9 mouse cellular contexts compared by ENCODE assay signal in the genomic region with DNA sequence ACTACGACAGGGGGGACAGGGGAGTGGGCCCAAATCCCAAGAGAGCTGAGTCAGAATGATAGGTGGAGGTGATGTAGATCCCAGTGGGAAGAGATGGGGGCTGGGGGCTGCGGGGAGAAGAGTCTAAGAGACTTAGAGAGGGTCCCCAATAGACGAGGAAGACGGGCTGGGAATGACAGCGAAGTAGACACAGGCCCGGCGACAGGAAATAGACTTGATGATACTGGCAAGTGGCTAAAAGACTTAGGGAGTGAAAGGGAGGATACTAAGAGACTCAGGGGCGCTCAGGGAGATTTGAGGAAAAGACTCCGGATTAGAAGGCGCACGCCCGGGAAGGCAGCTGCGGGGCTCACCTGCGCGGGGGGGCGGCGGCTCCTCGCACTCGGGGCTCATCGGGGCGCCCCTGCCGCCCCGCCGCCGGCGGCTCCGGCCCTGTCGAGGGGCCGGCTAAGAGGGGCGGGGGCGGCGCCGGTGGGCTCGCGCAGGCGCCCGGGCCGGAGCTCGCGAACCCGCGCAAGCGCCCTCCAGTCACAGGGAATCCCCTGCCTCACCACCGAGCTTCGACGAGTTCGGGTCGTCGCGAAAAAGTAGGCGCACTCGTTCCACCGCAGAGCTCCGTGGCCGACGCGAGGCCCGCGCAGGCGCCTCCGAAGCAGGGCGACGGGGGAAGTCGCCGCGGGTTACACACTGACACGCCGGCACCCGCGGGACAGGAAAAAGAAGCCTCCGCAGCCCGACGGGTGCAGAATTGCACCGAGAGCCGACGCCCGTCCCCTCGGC. TPM values are rescaled to one million over a fixed set of nuclear protein-coding genes. Genes with fewer than 3 reads are reported as not detected.
A peak's percentile ranks its signal among the peaks of the same experiment; 100 is the strongest.
DNase-seq lines count a peak whose midpoint lies in the region; ATAC-seq and TF ChIP-seq lines count a peak whose summit lies in the region.
"Had no signal": no experiment of that assay in that cellular context is flagged by ENCODE, and none has a peak within 500 bp of the region (broad histone marks: within the 10 kb centered on the region; RNA-seq: fewer than 3 reads in every experiment).

No protein-coding gene starts in this region.

- H3K36me3 ChIP-seq in ES-E14 (ENCODE audit: control insufficient read depth, insufficient read depth, low read length, poor library complexity, severe bottlenecking): peaks cover 5% of the 10 kb centered on the region; the same call in 1 of the 2 replicates
- H3K36me3 ChIP-seq in embryonic facial prominence, embryonic 11.5 days (replicated peaks; ENCODE audit: control insufficient read depth, insufficient read depth, low read depth, low read length): no peaks in the 10 kb centered on the region; the same call in none of the 2 replicates
- peaks cover 9% of the 10 kb centered on the region for H3K36me3 ChIP-seq in hindbrain, embryonic 12.5 days
- H3K36me3 ChIP-seq in liver, embryonic 11.5 days (ENCODE audit: control insufficient read depth, insufficient read depth, low read length): peaks cover 8% of the 10 kb centered on the region; the same call in 1 of the 2 replicates

- peak; percentile 15 for DNase-seq in kidney, adult 11 months
- DNase-seq in kidney, postnatal 36 days: no peak
- DNase-seq in ES-E14 (ENCODE audit: low read depth, low spot score): no peak
- peak; percentile 53 for DNase-seq in embryonic facial prominence, embryonic 11.5 days (ENCODE audit: low spot score)
- DNase-seq in liver, embryonic 11.5 days (ENCODE audit: low spot score): no peak
- no peak for DNase-seq in gastrocnemius, postnatal 36 days

- no peaks in the 10 kb centered on the region for H3K9me3 ChIP-seq in ES-E14 (ENCODE audit: control insufficient read depth, insufficient read depth, low read depth, low read length)
- no peaks in the 10 kb centered on the region for H3K9me3 ChIP-seq in embryonic facial prominence, embryonic 11.5 days (replicated peaks; ENCODE audit: control insufficient read depth, low read length)
- no peaks in the 10 kb centered on the region for H3K9me3 ChIP-seq in hindbrain, embryonic 12.5 days (replicated peaks)
- H3K9me3 ChIP-seq in liver, embryonic 11.5 days (ENCODE audit: control insufficient read depth, low read length): no peaks in the 10 kb centered on the region

- peak; percentile 75 for ATAC-seq in embryonic facial prominence, embryonic 11.5 days (replicated peaks; ENCODE audit: insufficient number of reproducible peaks, low FRiP score, low TSS enrichment, low read depth)
- peak; percentile 80 for ATAC-seq in hindbrain, embryonic 12.5 days (ENCODE audit: low FRiP score)
- peak; percentile 51 for ATAC-seq in liver, embryonic 11.5 days (replicated peaks; ENCODE audit: low FRiP score)
- ATAC-seq in neutrophil, adult 5-6 weeks (ENCODE audit: extremely low read depth, insufficient number of reproducible peaks, low FRiP score, poor library complexity, severe bottlenecking): 0 out of 2 replicates have a peak, but pooled peaks have one; percentile 1

- under 1% methylated on average over 59 of the region's 78 CpGs for WGBS in embryonic facial prominence, embryonic 11.5 days
- WGBS in hindbrain, embryonic 12.5 days: under 1% methylated on average over 68 of the region's 78 CpGs
- WGBS in liver, embryonic 11.5 days: under 1% methylated on average over 73 of the region's 78 CpGs

- peak overlapping the region; percentile 67 for H3K27ac ChIP-seq in ES-E14 (ENCODE audit: insufficient read depth, low read depth, low read length, poor library complexity, severe bottlenecking)
- peak overlapping the region; percentile 86 for H3K27ac ChIP-seq in embryonic facial prominence, embryonic 11.5 days (replicated peaks; ENCODE audit: low read depth, low read length)
- peak overlapping the region; percentile 97 for H3K27ac ChIP-seq in hindbrain, embryonic 12.5 days
- peak overlapping the region; percentile 94 for H3K27ac ChIP-seq in liver, embryonic 11.5 days (ENCODE audit: low read depth, low read length)

- intact Hi-C loops in gastrocnemius, postnatal 36 days (cut with DNase I): no loop called here

- peak overlapping the region; percentile 88 to 93 for H3K4me3 ChIP-seq in ES-E14 (ENCODE audit: insufficient read depth in 1 of 2, low read depth in 1 of 2, low read length in 2 of 2, poor library complexity in 1 of 2, severe bottlenecking in 1 of 2)
- H3K4me3 ChIP-seq in embryonic facial prominence, embryonic 11.5 days (ENCODE audit: low read depth, low read length): peak overlapping the region; percentile 92
- H3K4me3 ChIP-seq in hindbrain, embryonic 12.5 days: peak overlapping the region; percentile 88
- H3K4me3 ChIP-seq in liver, embryonic 11.5 days (ENCODE audit: low read depth, low read length): peak overlapping the region; percentile 91

- peak overlapping the region; percentile 94 for H3K9ac ChIP-seq in ES-E14 (ENCODE audit: insufficient read depth, low read depth, low read length, poor library complexity, severe bottlenecking)
- peak overlapping the region; percentile 92 for H3K9ac ChIP-seq in embryonic facial prominence, embryonic 11.5 days (replicated peaks; ENCODE audit: low read length)
- peak overlapping the region; percentile 95 for H3K9ac ChIP-seq in hindbrain, embryonic 12.5 days
- peak overlapping the region; percentile 98 for H3K9ac ChIP-seq in liver, embryonic 11.5 days (ENCODE audit: low read depth, low read length)

- peaks cover 2 to 18% of the 10 kb centered on the region in 2 experiments; a peak in 2 of 4 replicates for H3K4me1 ChIP-seq in ES-E14 (ENCODE audit: control insufficient read depth in 2 of 2, insufficient read depth in 2 of 2, low read length in 2 of 2, poor library complexity in 1 of 2)
- peaks cover 7% of the 10 kb centered on the region for H3K4me1 ChIP-seq in embryonic facial prominence, embryonic 11.5 days (ENCODE audit: control insufficient read depth, insufficient read depth, low read length)
- H3K4me1 ChIP-seq in hindbrain, embryonic 12.5 days: peaks cover 41% of the 10 kb centered on the region
- H3K4me1 ChIP-seq in liver, embryonic 11.5 days (replicated peaks; ENCODE audit: control insufficient read depth, insufficient read depth, low read length): peaks cover 37% of the 10 kb centered on the region

- no peaks in the 10 kb centered on the region for H3K27me3 ChIP-seq in embryonic facial prominence, embryonic 11.5 days (ENCODE audit: control insufficient read depth, insufficient read depth, low read length)
- H3K27me3 ChIP-seq in hindbrain, embryonic 12.5 days: no peaks in the 10 kb centered on the region
- no peaks in the 10 kb centered on the region for H3K27me3 ChIP-seq in liver, embryonic 11.5 days (replicated peaks; ENCODE audit: control insufficient read depth, insufficient read depth, low read length)

- in situ Hi-C loops in ES-E14 (cut with MboI; ENCODE audit: low sequenced_read_pairs in 2 of 2, unreplicated experiment in 2 of 2): no loop called here

- H3K4me2 ChIP-seq in embryonic facial prominence, embryonic 11.5 days (ENCODE audit: low read depth, low read length): peak overlapping the region; percentile 92
- peak overlapping the region; percentile 87 for H3K4me2 ChIP-seq in hindbrain, embryonic 12.5 days (replicated peaks)
- H3K4me2 ChIP-seq in liver, embryonic 11.5 days: peak overlapping the region; percentile 89

TF ChIP-seq in ES-E14, 5 proteins besides CTCF, POLR2A, EP300 and RAD21:
- no peak for TF ChIP-seq CHD2 (IDR thresholded peaks at IDR 0.05; ENCODE audit: low read depth, low read length)
- no peak for TF ChIP-seq MAFK (IDR thresholded peaks at IDR 0.05; ENCODE audit: insufficient read depth, low read depth, low read length)
- TF ChIP-seq ZNF384 (IDR thresholded peaks at IDR 0.05; ENCODE audit: low read depth, low read length): no peak
- no peak; the same call in 1 of the 2 replicates for TF ChIP-seq HCFC1 (IDR thresholded peaks at IDR 0.05; ENCODE audit: borderline replicate concordance, insufficient read depth, low read length)
- TF ChIP-seq ZC3H11A (IDR thresholded peaks at IDR 0.05; ENCODE audit: borderline replicate concordance, low read depth, low read length): no peak

RNA-seq across cellular contexts. Expression of gene Ppp6r1, which starts 0.5 kb away (rescaled TPM):
- 55.4 and 62.9 TPM in 2 replicates for total RNA-seq in ES-E14 (2012; rRNA removed)
- 4.9 and 5.0 TPM in 2 replicates for polyA plus RNA-seq in embryonic facial prominence, embryonic 11.5 days (2014; fragmentation: Nextera tagmentation; extraction: Ambion mirVana)
- polyA plus RNA-seq in hindbrain, embryonic 12.5 days (2016; fragmentation: Nextera tagmentation; extraction: Ambion mirVana): 15.0 and 17.1 TPM in 2 replicates
- polyA plus RNA-seq in liver, embryonic 11.5 days (2014; fragmentation: Nextera tagmentation; extraction: Ambion mirVana): 5.6 and 6.6 TPM in 2 replicates
- 163 and 174 TPM in 2 replicates for total RNA-seq in neutrophil, adult 5-6 weeks (2017)
- total RNA-seq in gastrocnemius, postnatal 36 days (2021): 10 to 100 TPM; 40.2 to 42.4 TPM

RNA-seq across cellular contexts. Expression of gene Hspbp1, which starts 26.6 kb away (rescaled TPM):
- 56.6 and 61.2 TPM in 2 replicates for total RNA-seq in ES-E14 (2012; rRNA removed)
- 102 and 104 TPM in 2 replicates for polyA plus RNA-seq in embryonic facial prominence, embryonic 11.5 days (2014; fragmentation: Nextera tagmentation; extraction: Ambion mirVana)
- 108 and 110 TPM in 2 replicates for polyA plus RNA-seq in hindbrain, embryonic 12.5 days (2016; fragmentation: Nextera tagmentation; extraction: Ambion mirVana)
- polyA plus RNA-seq in liver, embryonic 11.5 days (2014; fragmentation: Nextera tagmentation; extraction: Ambion mirVana): 132 and 137 TPM in 2 replicates
- total RNA-seq in neutrophil, adult 5-6 weeks (2017): 10.5 and 17.3 TPM in 2 replicates
- total RNA-seq in gastrocnemius, postnatal 36 days (2021): 10 to 100 TPM; 22.4 to 24.9 TPM

RNA-seq across cellular contexts. Expression of gene Tmem86b, which starts 27.1 kb away (rescaled TPM):
- total RNA-seq in ES-E14 (2012; rRNA removed): 8.1 and 8.6 TPM in 2 replicates
- 0.63 and 2.5 TPM in 2 replicates for polyA plus RNA-seq in embryonic facial prominence, embryonic 11.5 days (2014; fragmentation: Nextera tagmentation; extraction: Ambion mirVana)
- 3.2 and 3.5 TPM in 2 replicates for polyA plus RNA-seq in hindbrain, embryonic 12.5 days (2016; fragmentation: Nextera tagmentation; extraction: Ambion mirVana)
- polyA plus RNA-seq in liver, embryonic 11.5 days (2014; fragmentation: Nextera tagmentation; extraction: Ambion mirVana): 12.9 and 18.0 TPM in 2 replicates
- total RNA-seq in neutrophil, adult 5-6 weeks (2017): 44.9 and 56.3 TPM in 2 replicates
- 1 to 10 TPM; 2.5 to 3.2 TPM for total RNA-seq in gastrocnemius, postnatal 36 days (2021)

RNA-seq across cellular contexts. Expression of gene Brsk1, which starts 32.1 kb away (rescaled TPM):
- total RNA-seq in ES-E14 (2012; rRNA removed): 20.7 and 26.2 TPM in 2 replicates
- 2.1 and 2.3 TPM in 2 replicates for polyA plus RNA-seq in embryonic facial prominence, embryonic 11.5 days (2014; fragmentation: Nextera tagmentation; extraction: Ambion mirVana)
- 5.8 and 5.9 TPM in 2 replicates for polyA plus RNA-seq in hindbrain, embryonic 12.5 days (2016; fragmentation: Nextera tagmentation; extraction: Ambion mirVana)
- polyA plus RNA-seq in liver, embryonic 11.5 days (2014; fragmentation: Nextera tagmentation; extraction: Ambion mirVana): 0.66 and 1.0 TPM in 2 replicates
- total RNA-seq in neutrophil, adult 5-6 weeks (2017): not detected in 2 replicates
- total RNA-seq in gastrocnemius, postnatal 36 days (2021): 1 to 10 TPM in 1 of 2 experiments, under 1 TPM in 1; 0.54 to 1.6 TPM

RNA-seq across cellular contexts. Expression of gene Ptprh, which starts 54.5 kb away (rescaled TPM):
- total RNA-seq in ES-E14 (2012; rRNA removed): 0.18 TPM in 1 of 2 replicates, not detected in the other
- not detected in 2 replicates for polyA plus RNA-seq in embryonic facial prominence, embryonic 11.5 days (2014; fragmentation: Nextera tagmentation; extraction: Ambion mirVana)
- 0.13 and 0.40 TPM in 2 replicates for polyA plus RNA-seq in hindbrain, embryonic 12.5 days (2016; fragmentation: Nextera tagmentation; extraction: Ambion mirVana)
- not detected in 2 replicates for polyA plus RNA-seq in liver, embryonic 11.5 days (2014; fragmentation: Nextera tagmentation; extraction: Ambion mirVana)
- 0.25 TPM in 1 of 2 replicates, not detected in the other for total RNA-seq in neutrophil, adult 5-6 weeks (2017)
- total RNA-seq in gastrocnemius, postnatal 36 days (2021): not detected
- total RNA-seq: heart, postnatal 36 days had no signal

Comparison
In these comparisons a context has a peak if more than half of its experiments do, and no peak if none do; other contexts are left out.
1. DNase-seq: peak in kidney, adult 11 months (single experiment) and embryonic facial prominence, embryonic 11.5 days (single experiment); none in kidney, postnatal 36 days (0 of 2), ES-E14 (single experiment), liver, embryonic 11.5 days (single experiment) and gastrocnemius, postnatal 36 days (0 of 2).
2. ATAC-seq: peak in every context shown above with its lines; median percentile 80 in hindbrain, embryonic 12.5 days; 75 in embryonic facial prominence, embryonic 11.5 days; 51 in liver, embryonic 11.5 days; 1 in neutrophil, adult 5-6 weeks.
3. Peak in every context shown above with its lines, with median percentiles within 50 percentile points of each other: H3K27ac ChIP-seq, H3K4me3 ChIP-seq, H3K9ac ChIP-seq and H3K4me2 ChIP-seq.